Mouse (Mus musculus): ENCODE data around the gene Olfr373. TPM values are rescaled to one million over a fixed set of nuclear protein-coding genes. Genes with fewer than 3 reads are reported as not detected.

Gene Olfr373
- total RNA-seq, 2 experiments from 2014 or later, result not detected

DNA sequence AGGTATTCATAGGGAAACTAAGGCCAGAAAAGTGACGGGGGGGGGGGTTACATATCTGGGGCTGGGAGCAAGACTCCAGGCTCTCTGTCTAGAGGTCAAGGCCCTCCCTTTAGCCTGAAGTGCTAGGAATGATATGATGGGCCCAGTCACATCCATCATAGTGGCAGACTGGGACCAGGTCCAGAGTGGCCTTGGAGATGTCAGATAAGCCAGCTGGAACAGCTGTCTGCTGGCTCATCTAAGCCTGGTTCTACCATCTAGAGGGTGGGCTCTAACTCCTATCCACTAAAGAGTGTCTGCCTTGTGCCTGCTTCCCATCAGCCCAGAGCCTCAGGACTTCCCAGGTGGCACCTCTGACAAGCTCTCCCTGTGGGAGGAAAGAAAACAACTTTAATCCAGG is 49.9 kb downstream of the Olfr373 start:
- no peak for DNase-seq
- intact Hi-C loops (cut with DNase I), result no loop called here

DNA sequence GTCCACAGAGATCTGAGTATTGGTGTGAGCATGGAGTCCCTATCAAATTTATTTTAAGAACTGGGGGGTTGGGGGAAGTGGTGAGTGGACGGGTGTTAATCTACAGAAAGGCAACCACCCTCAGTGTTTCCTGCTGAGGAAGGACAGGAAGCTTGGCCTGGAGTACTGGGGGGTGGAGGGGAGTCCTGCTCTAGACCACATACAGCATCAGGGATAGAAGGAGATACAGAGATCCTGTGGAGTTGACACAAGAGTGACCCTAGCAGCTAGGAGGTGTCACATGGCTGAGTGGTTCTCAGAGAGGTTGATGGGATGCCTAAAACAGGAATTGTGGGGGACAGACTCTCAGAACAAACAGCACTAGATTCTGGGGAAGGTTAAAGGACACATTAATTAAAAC is 50.5 kb downstream of the Olfr373 start:
- intact Hi-C loops (cut with DNase I), result no loop called here
- DNase-seq, result no peak

DNA sequence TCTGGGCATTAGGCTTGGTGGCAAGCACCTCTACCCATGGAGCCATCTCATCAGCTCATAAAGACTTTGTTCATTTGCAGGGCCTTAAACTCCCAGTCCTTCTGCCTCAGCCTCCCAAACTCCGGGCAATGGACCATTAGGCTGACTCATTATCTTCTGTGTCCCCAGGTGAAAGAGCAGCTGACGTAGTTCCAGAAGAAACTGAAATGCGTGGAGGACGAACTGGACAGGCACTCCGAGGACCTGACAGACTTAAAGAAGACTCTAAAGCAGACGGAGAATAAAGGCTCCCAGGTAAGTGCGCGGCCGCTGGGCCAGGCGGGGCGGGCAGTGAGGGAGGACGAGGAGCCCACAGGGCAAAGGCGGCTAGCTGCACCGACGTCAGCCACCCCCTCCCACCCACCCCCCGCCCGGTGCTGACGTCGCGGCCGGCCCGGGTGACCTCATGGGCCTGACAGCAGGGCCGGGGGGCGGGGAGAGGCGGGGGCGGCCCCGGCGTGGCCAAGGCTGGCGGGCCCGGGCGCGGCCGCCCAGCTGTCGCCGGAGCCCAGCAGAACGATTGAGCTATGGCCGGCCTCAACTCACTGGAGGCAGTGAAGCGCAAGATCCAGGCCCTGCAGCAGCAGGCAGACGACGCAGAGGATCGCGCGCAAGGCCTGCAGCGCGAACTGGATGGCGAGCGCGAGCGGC is 51.9 kb downstream of the Olfr373 start, which contains the start of gene Tpm4:
TSS of gene Tpm4 (plus strand) at position 220 of the 690 bp plus-strand sequence.
- intact Hi-C loops (cut with DNase I), result no loop called here

DNA sequence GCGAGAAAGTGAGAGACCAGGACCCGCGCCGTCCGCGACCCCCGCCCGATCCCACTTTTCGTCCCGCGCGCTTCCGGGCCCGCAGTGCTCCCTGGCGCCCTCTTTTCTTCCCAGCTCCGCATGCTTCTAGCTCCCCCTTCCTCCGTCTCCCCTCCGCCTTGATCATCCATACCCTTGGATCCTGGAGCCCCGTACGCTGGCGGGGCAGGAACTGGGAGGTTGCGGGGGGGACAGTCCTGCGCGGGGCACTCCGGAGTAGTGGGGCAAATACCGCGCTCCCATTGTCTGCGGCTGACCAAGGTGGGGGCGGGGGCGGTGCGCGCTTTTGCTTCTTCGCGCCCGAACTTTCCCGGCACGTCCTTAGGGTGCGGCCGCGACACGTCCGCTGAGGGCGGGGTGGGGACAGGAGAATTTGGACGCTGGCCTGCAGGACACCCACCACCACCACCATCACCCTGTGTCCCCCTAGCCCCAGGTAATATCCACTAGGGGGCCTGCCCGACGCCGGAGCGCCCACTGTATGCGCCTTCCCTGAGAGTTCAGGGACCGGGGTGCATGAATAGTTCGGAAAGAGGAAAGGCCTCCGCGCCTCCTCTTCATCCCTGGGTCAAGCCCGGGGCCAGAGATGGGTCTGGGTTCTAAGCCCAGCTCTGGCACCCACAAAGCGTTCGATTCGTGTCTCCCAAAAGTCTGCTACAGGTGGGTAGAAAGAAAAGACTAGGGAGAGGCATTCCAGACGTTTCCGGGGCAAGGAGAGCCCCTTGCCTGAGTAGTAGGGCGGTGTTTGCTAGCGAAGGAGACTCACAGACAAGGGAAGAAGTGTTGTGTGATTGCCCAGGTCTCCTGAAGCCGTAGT is 52.7 kb downstream of the Olfr373 start:
- intact Hi-C loops (cut with DNase I), result no loop called here
- DNase-seq, result peak; percentile 58 to 63

More for the DNA sequence above, 51.9 kb downstream of the Olfr373 start, which contains the start of gene Tpm4:
- DNase-seq, result peak; percentile 80 to 84

DNA sequence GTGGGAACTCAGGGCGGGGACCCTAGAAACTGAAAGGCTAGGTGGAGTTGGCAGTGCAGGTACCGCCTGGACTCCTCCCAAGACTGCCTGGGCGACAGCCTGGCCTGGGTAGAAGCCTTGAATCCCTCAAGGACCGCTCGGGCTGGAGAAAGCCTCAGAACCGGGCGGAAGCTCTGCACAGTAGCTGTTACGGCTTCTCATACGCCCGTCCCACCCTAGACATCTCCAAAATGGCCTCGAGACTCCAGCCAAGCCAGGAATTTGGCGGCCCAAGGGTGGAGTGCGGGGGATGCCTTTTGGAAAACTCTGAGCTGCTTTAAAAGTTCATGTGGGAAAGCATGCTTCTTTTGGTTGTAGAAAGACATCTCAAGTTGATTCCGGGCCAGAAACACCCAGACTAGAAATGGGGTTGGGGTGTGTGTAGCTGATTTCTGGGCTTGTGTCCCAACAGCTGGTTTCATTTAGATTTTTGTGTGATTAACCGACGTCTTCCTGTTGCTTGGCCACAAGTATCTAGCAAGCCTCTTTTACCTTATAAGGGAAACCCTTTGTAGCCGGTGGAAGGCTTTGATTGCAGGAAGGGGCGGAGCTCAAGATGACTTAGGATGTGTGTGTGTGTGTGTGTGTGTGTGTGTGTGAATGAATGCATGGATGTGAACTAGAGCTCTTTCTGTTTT is 53.5 kb downstream of the Olfr373 start:
- peak; percentile 67 to 74 for DNase-seq
- intact Hi-C loops (cut with DNase I), result no loop called here

DNA sequence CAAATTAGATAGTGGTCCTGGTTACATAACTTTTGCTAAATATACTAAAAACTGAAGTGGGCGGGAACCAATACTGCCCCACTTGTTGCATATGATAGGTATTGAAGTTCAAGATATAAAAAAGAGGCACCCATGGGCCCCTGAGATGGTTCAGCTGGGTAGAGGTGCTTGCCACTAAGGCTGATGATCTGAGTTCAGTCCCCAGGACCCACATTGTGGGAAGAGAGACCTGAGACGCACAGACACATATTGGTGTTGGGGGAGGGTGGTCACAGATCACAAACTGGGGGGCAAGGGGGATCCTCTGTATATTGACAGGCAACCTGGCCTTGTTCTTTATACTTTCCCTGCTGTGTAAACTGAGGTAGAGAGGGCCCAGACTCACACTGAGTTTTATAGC is 54.5 kb downstream of the Olfr373 start:
- no peak for DNase-seq
- intact Hi-C loops (cut with DNase I), result no loop called here

DNA sequence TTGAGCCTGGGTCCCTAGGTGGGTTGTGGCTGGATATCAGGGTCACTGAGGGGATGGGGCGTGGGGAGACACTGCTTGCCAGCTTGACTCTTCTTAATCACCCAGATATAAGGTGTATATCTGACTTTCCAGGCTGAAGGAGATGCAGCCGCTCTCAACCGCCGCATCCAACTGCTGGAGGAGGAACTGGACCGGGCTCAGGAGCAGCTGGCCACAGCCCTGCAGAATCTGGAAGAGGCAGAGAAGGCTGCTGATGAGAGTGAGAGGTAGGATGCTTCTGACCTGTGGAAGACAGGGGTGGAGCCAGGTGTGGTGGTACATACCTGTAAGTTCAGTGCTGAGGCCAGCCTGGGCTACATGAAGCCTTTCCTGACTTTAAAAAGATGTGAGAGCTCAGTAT is 55.5 kb downstream of the Olfr373 start:
- intact Hi-C loops (cut with DNase I), result no loop called here
- DNase-seq, result no peak

DNA sequence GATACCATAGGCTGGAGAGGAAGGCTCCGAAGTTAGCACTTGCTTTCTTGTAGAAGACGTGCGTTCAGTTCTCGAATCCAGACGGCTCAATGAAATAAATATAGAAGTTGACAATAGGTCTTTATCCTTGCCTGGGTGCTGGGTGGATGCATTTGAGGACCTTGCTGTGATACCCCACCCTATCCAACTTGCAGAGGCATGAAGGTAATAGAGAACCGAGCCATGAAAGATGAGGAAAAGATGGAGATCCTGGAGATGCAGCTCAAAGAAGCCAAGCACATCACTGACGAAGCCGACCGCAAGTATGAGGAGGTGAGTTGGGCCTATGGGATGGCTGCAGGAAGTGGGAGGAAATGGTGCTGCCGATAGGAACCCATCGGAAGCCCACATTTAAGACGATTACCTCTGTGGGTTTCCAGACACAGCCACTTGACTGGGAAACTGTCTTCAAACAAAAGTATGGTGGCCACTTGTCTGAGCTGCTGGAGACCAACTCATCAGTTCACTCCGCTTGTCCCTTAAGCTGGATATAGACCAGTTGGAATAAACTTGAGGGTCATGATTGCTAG is 60.4 kb downstream of the Olfr373 start:
- no peak for DNase-seq
- intact Hi-C loops (cut with DNase I), result no loop called here

DNA sequence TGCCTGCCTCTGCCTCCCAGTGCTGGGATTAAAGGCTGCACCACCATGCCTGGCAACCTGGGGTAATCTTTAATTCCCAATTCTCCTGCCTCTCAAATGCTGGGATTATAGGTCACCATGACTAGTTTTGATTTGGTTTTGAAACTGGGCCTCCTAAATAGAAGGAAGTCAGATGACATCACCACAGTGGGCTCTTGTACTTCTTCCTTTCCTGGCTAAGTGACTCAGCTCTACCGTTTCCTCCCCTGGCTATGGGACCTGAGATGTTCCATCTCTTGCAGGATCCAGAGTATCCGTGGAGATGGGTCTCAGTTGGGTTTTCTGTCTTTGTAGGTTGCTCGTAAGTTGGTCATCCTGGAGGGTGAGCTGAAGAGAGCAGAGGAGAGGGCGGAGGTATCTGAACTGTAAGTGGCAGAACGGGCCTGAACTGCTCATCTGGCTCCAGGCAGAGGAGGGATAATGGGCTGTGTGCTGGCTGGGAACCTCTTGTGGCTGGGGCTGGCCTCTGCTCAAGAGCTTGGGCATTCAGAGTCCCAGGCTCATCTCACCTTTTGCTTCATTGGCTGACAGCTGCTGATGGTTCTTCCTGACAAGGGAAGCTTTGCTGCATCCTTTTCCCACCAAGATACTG is 61.5 kb downstream of the Olfr373 start:
- no peak for DNase-seq
- intact Hi-C loops (cut with DNase I), result no loop called here

DNA sequence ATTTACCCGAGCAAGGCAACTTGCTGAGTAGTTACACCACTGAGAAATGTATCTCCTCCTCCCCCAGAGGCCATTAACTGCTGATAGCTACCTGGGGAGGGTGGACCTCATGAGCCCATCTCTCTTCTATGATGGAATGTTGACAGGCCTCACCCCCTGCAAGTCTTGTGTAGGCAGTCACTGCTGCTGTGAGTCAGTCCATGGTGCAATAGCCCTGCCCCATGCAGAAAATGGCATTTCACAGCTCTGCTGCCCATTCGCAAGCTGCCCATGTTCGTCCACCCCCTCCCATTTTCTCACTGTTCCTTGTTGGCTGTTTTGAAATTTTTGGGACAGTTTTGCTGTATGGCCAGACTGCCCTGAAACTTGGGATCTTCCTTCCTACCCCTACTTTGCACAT is 62.5 kb downstream of the Olfr373 start:
- DNase-seq, result no peak
- intact Hi-C loops (cut with DNase I), result no loop called here

DNA sequence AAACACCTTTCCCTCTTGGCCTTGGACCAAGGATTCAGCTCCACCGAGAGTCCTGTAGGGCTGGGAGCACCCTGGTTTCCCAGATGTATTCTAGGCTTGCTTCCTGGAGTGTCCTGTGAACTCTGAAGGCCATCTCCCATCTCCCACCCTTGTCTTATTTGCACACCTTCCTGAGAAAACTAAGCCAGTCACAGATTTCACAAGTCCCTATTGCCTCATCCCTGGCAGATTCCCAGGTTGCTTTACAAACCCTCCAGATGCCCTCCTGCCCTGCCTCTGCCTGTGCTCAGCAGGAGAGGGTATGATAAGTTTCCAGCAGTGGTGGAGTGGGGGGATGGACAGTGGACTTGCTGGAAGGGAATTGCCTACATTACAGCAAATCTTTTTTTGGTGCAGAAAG is 63.1 kb downstream of the Olfr373 start:
- intact Hi-C loops (cut with DNase I), result no loop called here
- no peak for DNase-seq

DNA sequence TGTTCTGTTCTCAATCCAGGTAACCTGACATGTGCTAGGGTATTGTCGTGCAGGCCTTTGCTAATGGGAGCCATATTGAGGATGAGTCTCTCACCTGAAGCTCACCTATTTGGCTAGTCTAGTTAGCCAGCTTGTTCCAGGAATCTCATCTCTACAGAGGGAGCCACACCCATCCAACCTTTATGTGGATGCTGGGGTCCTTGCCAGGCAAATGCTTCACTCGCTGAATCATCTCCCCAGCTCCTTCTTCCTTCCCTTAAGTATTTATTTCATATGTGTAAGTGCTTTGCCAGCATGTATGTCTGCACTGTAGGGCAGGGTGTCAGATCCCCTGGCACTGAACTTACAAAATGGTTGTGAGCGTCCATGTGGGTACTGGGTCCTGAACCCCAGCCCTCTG is 63.6 kb downstream of the Olfr373 start:
- intact Hi-C loops (cut with DNase I), result no loop called here
- DNase-seq, result no peak

DNA sequence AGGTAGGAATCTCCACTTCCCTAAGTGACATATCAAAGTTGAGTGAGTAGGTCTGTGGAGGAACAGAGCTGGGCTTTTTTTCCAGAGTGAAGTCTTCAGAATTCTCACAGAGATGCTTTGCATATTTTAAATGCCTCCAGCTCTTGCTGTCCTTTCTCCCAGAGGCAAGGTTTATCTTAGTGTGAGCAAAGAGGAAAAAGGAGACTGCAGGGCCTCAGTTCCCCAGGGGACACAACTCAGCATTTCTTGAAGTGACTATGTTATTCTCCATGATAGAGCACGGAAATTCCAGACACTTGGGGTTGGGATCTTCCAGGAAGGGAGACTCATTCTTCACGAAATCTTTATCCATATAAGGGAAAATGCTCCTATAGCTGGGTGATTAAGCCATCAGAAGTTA is 64.3 kb downstream of the Olfr373 start:
- intact Hi-C loops (cut with DNase I), result no loop called here
- no peak for DNase-seq

DNA sequence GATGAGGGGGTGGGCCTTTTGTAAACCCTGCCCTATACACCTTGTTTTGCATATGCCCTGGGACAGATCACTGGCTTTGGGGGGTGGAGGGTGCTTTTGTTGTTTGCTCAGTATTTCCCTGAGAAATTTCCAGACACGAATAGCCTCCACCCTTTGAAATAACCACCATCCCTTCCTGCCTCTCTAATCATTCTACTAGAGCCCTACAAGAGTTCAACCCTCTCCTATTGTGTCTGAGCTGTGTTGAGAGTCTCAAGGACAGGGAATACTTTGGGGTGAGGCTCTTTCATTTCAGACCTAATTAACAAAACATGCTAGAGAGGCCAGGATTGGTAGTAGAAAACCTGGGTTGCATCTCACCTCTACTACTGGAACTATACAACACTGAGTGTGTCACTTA is 66.1 kb downstream of the Olfr373 start:
- intact Hi-C loops (cut with DNase I), result no loop called here
- no peak for DNase-seq

DNA sequence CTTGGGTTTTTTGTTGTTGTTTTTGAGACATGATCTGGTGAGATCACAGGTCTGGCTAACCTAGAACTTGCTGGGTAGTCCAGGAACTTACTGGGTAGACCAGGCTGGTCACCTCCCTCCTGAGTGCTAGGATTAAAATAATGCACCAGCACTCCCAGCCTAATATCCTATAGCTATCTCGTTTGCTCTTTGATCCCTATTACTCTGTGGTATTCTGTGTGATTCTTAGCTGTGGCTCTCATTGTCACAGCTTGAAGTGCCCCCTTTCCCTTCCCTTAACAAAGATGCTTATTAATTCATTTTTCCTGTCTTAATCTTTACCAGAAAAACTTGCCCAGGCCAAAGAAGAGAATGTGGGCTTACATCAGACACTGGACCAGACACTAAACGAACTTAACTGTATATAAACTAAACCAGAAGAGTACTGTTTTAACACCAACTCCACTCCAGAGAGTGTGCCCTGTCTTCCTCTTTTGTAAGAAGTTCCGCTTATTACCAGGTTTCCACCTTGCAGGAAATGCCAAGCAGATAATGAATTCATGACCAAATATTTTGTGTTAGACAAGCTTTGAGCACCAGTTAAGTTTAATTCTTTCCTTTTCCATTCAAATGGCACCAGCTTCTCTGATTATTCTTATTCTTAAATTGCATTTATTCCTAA is 68.6 kb downstream of the Olfr373 start:
- no peak for DNase-seq
- intact Hi-C loops (cut with DNase I), result no loop called here

Other genes starting within 250 kb of the Olfr373 start
- 1 to 10 TPM; 6.4 to 7.2 TPM for gene Zfp709, start 201.2 kb upstream of the Olfr373 start, total RNA-seq (2021)
- 1 to 10 TPM; 3.6 to 4.0 TPM for gene Zfp882, start 174.6 kb upstream of the Olfr373 start, total RNA-seq (2021)
- gene Zfp617, start 174.5 kb upstream of the Olfr373 start, total RNA-seq (2021), result 10 to 100 TPM; 25.9 to 29.0 TPM
- gene Zfp961, start 132.1 kb upstream of the Olfr373 start, total RNA-seq (2021), result 1 to 10 TPM; 8.8 to 8.9 TPM
- under 1 TPM; 0.38 to 0.56 TPM for gene Cyp4f18, start 73.6 kb upstream of the Olfr373 start, total RNA-seq (2021)
- gene Olfr372, start 42.0 kb upstream of the Olfr373 start, total RNA-seq (2021), result not detected
- not detected for gene Olfr374, start 23.9 kb downstream of the Olfr373 start, total RNA-seq (2021)
- gene Tpm4, start 51.8 kb downstream of the Olfr373 start, total RNA-seq (2021), result 100 to 1,000 TPM; 119 to 155 TPM
- 10 to 100 TPM; 28.2 to 28.6 TPM for gene Rab8a, start 78.0 kb downstream of the Olfr373 start, total RNA-seq (2021)
- gene Hsh2d, start 106.5 kb downstream of the Olfr373 start, total RNA-seq (2021), result under 1 TPM in 1 of 2 experiments, not detected in 1; 0.17 TPM
- not detected for gene Cib3, start 129.7 kb downstream of the Olfr373 start, total RNA-seq (2021)
- not detected for gene Gm11034, start 130.5 kb downstream of the Olfr373 start, total RNA-seq (2021)
- gene Fam32a, start 136.6 kb downstream of the Olfr373 start, total RNA-seq (2021), result 10 to 100 TPM; 21.4 to 24.4 TPM
- 10 to 100 TPM; 53.2 to 53.4 TPM for gene Ap1m1, start 156.8 kb downstream of the Olfr373 start, total RNA-seq (2021)
- 1 to 10 TPM; 9.7 TPM for gene Gm10282, start 222.1 kb downstream of the Olfr373 start, total RNA-seq (2021)
- gene Klf2, start 235.9 kb downstream of the Olfr373 start, total RNA-seq (2021), result 100 to 1,000 TPM; 113 to 115 TPM